Mouse (Mus musculus) A20 (cell line): Measurements from ENCODE around the gene Ifna5.
A peak's percentile ranks its signal among the peaks of the same experiment; 100 is the strongest.
"Not testable (repeated sequence)": the region's sequence is repeated elsewhere in the genome, so short reads cannot be mapped to it uniquely, and the experiment has no call there.

Experiments
- DNase-seq: peaks from one replicate; pipeline ENCODE4 v3.0.0-alpha.2; 2011; ENCODE audit warnings: low read depth, low spot score

Ifna5 gene

DNA sequence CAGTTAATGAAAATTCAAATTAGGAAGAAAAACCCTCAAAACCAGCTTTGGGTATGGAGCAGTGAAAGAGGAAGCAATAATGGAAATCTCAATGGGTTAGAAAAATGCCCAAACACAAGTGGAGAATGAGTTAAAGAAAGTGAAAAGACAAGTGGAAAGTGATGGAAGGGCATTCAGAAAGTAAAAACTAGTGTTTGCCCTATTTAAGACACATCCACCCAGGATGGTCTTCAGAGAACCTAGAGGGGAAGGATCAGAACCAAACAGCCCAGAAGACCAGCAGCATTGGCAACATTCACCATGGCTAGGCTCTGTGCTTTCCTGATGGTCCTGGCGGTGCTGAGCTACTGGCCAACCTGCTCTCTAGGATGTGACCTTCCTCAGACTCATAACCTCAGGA is at the start of gene Ifna5:
Gene Ifna5, plus strand, starts transcription at position 301 of the 400 bp plus-strand sequence.
- DNase-seq = not testable (repeated sequence)

GRCm38 (mm10) chr4:88788402-88788801 is 46.9 kb upstream of the Ifna5 start, which contains the start of gene Gm13277:
Gene Gm13277, plus strand, starts transcription at chr4:88788632.
- DNase-seq = not testable (repeated sequence)

- DNase-seq = not testable (repeated sequence)
Measured at GRCm38 (mm10) chr4:88791250-88791649, 44.1 kb upstream of the Ifna5 start, which contains the start of gene Gm13278. Gene Gm13278, plus strand, starts transcription at chr4:88791550.

DNA sequence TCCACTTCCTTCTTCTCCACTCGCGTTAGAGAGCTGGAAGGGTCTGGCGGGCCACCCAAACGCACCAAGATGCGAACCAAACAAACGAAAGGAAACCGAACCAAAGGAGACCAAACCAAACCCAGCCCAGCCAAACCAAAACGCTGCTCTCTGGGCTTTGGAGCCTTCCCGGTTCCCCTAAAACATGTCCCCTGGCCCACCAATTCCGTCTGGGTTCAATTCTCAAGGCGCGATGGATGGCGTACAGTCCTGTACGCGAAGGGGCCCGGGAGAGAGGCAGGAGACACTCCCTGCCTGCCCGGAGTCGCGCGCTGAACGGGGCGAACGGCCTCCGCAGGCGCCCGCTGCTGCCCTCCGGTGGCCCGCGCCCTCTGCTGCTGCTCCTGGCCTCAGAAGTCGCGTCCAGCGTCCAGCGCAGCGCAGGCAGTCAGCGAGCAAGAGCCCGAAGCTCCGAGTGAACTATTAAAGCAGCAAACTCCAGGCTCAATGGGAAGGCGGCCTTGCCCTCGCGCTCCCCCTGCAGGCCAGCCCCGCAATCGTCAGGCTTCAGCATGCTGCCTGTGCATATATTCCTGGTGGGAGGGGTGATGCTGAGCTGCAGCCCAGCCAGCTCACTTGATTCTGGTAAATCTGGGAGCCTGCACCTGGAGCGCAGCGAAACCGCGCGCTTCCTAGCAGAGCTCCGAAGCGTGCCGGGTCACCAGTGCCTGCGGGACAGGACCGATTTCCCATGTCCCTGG is 41.2 kb upstream of the Ifna5 start, which contains the start of gene Gm13275:
Gene Gm13275, plus strand, starts transcription at position 552 of the 740 bp plus-strand sequence.
- not testable (repeated sequence) for DNase-seq

- not testable (repeated sequence) for DNase-seq
Measured at GRCm38 (mm10) chr4:88797097-88797496, 38.2 kb upstream of the Ifna5 start, which contains the start of gene Gm13279. Gene Gm13279, plus strand, starts transcription at chr4:88797397.

- DNase-seq = not testable (repeated sequence)
Measured at GRCm38 (mm10) chr4:88799365-88799764, 36.0 kb upstream of the Ifna5 start, which contains the start of gene Gm13285. Gene Gm13285, plus strand, starts transcription at chr4:88799665.

- not testable (repeated sequence) for DNase-seq
Measured at GRCm38 (mm10) chr4:88802954-88803353, 32.4 kb upstream of the Ifna5 start, which contains the start of gene Gm13287. Gene Gm13287, plus strand, starts transcription at chr4:88803254.

DNA sequence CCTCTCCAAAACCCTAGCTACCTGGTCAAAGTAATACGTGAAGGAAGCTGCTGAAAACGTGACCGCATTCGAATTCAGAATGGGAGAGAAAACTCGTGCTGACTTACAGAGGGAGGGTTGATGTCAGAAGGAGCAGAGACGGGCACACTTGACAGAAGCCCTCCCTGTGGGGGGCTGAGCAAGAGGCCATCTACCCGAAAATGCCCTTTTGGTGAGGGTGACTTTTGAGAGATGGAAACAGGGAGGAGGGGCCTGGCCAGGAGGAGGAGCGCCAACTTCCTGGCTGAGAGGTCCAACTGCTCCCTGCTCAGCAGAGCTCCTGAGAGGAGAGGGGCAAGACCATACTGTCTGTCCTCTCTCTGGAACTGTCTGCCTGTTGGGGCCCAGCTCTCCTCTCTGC is 30.1 kb upstream of the Ifna5 start, which contains the start of gene Gm13288:
Gene Gm13288, plus strand, starts transcription at position 301 of the 400 bp plus-strand sequence.
- not testable (repeated sequence) for DNase-seq

DNA sequence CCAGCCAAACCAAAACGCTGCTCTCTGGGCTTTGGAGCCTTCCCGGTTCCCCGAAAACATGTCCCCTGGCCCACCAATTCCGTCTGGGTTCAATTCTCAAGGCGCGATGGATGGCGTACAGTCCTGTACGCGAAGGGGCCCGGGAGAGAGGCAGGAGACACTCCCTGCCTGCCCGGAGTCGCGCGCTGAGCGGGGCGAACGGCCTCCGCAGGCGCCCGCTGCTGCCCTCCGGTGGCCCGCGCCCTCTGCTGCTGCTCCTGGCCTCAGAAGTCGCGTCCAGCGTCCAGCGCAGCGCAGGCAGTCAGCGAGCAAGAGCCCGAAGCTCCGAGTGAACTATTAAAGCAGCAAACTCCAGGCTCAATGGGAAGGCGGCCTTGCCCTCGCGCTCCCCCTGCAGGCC is 29.6 kb upstream of the Ifna5 start:
- not testable (repeated sequence) for DNase-seq

GRCm38 (mm10) chr4:88815928-88816327 is 19.4 kb upstream of the Ifna5 start, which contains the start of gene Ifna7:
Gene Ifna7, plus strand, starts transcription at chr4:88816228.
- no peak for DNase-seq

- DNase-seq = no peak
Measured at GRCm38 (mm10) chr4:88819659-88820058, 15.7 kb upstream of the Ifna5 start, which contains the start of gene Ifna11. Gene Ifna11, plus strand, starts transcription at chr4:88819959.

GRCm38 (mm10) chr4:88822995-88823394 is 12.3 kb upstream of the Ifna5 start:
- peak; percentile 14 for DNase-seq

DNA sequence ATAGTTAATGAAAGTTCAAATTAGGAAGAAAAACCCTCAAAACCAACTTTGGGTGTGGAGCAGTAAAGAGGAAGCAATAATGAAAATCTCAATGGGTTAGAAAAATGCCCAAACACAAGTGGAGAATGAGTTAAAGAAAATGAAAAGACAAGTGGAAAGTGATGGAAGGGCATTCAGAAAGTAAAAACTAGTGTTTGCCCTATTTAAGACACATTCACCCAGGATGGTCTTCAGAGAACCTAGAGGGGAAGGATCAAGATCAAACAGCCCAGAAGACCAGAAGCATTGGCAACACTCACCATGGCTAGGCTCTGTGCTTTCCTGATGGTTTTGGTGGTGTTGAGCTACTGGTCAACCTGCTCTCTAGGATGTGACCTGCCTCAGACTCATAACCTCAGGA is 8.2 kb upstream of the Ifna5 start, which contains the start of gene Ifna6:
Gene Ifna6, plus strand, starts transcription at position 301 of the 400 bp plus-strand sequence.
- DNase-seq = not testable (repeated sequence)

GRCm38 (mm10) chr4:88830523-88830922 is 4.8 kb upstream of the Ifna5 start:
- DNase-seq = peak; percentile 19

DNA sequence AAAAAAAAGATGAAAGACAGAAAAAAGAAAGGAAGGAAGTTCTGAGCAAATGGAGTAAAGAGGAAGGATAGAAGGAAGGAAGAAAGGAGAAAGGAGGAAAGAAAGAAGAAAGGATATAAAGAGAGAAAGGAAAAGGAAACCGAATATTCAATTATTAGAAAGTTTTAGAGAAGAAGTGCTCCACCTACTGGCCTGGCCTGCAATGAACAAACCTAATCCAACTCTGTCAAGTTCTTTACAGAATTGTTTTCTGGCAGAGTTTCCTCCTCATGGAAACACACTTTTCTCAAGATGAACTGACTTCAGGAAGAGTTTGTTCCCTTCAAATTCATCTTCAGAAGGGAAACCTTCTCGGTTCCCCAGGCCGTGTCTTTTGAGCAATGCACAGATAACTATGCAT is 3.5 kb downstream of the Ifna5 start:
- DNase-seq = peak; percentile 24

GRCm38 (mm10) chr4:88840058-88840457 is 4.7 kb downstream of the Ifna5 start:
- no peak for DNase-seq

DNA sequence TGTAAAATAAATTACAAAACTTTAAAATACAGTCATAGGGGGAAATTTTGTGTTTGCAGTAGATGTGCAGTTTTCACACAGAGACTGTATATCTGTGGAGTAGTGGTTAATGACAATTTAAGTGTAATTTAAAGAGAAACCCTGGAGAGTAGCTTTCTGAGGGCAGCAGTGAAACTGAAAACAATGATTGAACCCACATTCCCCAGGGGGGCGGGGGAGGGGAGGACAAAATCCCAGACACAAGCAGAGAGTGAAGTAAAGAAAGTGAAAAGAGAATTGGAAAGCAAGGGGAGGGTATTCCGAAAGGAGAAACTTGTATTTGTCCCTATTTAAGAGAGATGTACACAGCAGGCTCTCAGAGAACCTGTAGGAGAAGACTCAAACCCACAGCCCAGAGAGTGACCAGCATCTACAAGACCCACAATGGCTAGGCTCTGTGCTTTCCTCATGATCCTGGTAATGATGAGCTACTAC is 6.2 kb downstream of the Ifna5 start, which contains the start of gene Ifna4:
Gene Ifna4, plus strand, starts transcription at position 424 of the 474 bp plus-strand sequence.
- DNase-seq = no peak

- no peak for DNase-seq
Measured at GRCm38 (mm10) chr4:88845334-88845733, 10.0 kb downstream of the Ifna5 start.

DNA sequence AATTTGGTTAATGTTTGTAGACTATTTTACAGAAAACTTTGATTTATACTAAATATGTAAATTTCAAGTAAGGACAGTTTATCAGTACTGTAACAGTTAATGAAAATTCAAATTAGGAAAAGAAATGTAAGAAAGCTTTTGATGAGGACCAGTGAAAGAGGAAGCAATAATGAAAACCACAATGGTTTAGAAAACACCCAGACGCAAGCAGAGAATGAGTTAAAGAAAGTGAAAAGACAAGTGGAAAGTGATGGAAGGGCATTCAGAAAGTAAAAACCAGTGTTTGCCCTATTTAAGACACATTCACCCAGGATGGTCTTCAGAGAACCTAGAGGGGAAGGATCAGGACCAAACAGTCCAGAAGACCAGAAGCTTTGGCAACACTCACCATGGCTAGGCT is 14.4 kb downstream of the Ifna5 start, which contains the start of gene Ifna1:
Gene Ifna1, plus strand, starts transcription at position 390 of the 400 bp plus-strand sequence.
- DNase-seq = no peak

GRCm38 (mm10) chr4:88851026-88851763 is 15.9 kb downstream of the Ifna5 start:
- no peak for DNase-seq

GRCm38 (mm10) chr4:88859214-88859613 is 23.9 kb downstream of the Ifna5 start:
- DNase-seq = no peak
